Mouse (Mus musculus) natural killer cell, adult 2 months (primary cell): ENCODE results near the gene Hc.

Source experiments
- DNase-seq, 2 experiments: peaks; one replicate each; pipeline ENCODE4 v3.0.0; 2022; ENCODE audit warnings: low spot score in 2 of 2

Hc gene

DNA sequence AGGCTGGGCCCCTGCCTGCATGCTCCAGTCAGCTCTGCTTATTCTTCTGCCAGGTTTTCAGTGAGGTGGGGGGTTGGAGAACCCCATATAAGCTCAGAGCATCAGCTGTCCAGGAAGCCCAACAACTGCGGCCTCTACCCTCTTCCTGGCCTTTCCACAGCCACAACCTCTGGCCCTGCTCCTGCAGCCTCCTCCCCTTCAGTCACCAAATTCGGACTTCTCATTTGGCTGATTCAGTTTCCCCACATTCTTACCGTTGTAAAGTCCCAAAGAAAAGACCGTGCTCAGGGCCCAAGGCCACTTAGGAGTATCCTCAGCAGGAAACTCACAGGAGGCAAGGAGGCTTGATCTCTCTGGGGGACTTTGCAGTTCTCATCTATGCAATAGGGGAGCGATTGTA is 104.3 kb downstream of the Hc start:
- DNase-seq, result no peak

DNA sequence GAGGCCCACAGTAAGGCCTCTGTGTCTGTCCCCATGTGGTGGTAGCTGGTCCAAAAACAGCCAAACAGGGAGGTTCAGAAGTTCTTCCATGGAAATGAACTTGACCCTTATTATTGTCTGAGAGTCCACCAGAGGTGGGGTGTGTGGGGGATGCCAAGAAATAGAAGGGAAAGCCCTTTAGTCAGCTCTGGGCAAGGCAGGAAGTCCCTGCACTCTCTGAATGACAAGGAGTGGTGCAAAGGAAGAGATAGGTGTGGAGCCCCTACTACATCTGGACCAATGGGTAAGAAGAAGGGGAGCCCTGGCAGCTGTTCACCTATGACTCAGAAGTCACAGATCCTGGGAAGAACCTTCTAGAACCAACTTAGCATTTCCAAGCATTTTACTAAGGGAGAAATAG is 106.9 kb downstream of the Hc start:
- no peak for DNase-seq

DNA sequence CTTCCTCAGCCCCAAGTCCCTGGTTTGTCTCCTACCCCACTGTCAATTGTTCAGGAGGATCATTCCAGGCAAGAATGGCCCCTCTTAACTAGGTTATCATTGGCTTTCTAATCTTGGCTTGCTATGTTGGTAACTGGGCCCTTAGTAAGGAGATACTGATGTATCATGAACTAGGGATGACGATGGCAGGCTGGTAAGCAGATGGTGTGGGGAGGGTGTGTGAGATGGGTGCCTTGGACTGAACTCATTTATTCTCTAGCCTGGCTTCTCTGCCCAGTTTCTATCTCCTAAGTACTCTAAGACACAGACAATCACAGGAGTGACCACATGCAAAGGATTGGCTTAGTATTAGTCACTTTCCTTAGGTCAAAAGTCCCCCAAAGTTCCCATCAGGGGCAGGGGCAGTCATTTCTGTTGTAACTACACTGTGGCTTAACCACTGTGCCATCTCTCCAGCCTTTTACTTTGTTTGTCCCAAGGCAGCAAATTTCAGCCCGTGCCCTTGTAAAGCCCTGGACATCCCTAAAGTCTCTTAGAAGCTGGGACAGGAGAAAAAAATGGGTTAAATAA is 107.6 kb downstream of the Hc start:
- DNase-seq, result no peak

DNA sequence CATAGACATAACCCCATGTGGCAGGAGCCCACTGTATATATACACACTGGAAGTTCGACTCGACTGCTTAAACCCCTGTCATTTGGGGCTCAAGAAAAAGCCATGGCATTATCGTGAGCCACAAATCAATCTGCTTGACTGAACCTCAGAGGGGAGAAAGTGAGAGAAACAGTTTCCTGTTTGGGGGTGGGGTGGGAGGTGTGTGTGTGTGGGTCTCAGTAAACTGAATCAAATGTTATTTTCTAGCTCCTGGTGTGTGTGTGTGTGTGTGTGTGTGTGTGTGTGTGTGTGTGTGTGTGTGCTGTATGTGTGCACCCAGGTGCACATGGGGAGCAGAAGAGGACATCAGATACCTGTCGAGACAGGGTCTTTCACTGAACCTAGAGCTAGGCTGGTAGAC is 108.2 kb downstream of the Hc start:
- peak; percentile 36 to 45 for DNase-seq

DNA sequence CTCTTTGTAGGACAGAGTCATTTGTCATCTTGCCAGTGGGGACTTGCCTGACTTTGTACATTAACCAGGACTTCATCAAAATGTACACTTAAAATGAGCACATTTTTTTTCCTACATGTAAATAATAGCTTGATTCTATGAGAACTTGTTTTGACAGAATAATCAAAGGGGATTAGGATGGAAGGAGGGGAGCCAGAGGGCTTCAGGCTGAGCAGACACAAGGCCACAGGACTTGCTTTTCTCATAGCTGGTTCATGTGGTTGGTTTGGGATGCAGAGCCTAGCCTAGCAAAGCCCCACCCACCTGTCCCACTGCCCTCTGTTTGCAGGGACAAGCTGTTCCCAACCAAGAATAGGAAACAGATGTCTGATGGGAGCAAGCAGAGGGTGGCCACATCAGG is 109.8 kb downstream of the Hc start:
- no peak for DNase-seq

DNA sequence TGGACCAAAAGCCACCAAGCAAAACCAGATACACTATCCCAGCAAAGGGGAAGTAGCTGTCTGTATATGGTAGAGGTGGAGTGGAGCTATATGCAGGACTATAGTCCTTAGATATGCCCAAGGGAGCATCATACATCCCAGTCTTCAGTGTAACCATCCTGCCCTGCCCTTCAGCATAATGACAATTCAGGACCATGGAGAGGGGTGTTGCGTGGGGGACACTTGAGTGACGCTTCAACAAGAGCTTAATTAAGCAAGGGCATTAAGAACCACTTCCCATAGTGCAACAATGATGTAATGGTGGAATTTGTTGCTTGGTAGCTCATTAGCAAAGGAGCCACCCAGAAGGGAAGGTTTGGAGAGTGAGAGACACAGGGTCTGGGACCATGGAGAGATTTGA is 112.6 kb downstream of the Hc start:
- no peak for DNase-seq

DNA sequence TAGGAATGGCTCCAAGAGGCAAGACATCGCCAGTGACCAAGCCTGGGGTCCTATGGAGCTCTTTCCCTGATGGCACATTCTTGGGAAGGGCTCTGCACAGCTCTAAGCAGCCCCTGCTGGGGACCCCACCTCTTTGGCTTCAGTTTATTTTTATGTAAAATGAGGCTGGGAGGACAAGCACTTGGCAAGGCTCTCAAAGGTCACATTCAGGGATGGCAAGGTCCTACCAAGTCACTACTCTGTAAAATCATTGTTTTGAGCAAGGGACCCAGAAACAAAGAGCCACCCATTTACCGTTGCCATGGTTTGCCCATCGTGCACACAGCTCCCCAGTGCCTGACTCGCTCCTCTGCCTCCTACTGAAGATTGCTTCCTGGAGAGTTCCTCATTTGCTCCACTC is 115.2 kb downstream of the Hc start:
- DNase-seq, result no peak

DNA sequence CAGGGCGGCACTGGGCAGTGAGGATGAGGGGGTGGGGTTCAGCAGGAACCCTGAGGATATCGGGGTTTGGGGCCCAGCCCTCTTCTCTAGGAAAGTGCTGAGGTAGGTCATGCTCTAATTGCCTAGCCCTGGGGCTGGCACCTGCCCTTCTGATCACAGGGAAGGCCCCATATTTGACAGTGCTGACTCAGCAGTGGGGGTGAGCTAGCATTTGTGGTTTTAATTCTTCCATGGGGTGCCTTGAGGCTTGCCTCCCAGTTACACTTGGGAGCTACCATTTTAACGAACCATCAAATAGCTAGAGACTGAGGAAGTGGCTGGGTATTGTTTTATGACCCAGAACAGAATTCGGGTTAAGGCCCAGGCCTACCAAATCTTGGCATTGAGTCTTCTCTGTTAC is 115.7 kb downstream of the Hc start:
- DNase-seq, result no peak

DNA sequence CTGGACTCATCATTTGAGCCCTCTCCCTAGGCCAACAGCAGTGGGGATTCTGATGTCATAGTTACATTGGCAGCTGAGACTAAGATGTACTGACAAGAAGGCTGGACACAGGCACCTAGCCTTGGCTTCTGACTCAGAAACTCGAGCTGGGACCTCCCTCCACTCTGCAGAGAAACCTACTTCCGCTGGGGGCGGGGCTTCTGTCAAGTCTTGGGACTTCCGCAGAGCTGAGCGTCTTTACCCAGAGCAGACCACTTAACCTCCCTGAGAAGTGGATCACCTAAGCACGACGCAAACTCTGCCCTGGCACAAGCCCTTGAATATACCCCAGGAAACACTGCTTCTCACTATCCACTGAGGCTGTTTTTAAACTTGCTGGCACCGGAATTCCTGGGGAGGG is 116.5 kb downstream of the Hc start:
- DNase-seq, result peak; percentile 89

DNA sequence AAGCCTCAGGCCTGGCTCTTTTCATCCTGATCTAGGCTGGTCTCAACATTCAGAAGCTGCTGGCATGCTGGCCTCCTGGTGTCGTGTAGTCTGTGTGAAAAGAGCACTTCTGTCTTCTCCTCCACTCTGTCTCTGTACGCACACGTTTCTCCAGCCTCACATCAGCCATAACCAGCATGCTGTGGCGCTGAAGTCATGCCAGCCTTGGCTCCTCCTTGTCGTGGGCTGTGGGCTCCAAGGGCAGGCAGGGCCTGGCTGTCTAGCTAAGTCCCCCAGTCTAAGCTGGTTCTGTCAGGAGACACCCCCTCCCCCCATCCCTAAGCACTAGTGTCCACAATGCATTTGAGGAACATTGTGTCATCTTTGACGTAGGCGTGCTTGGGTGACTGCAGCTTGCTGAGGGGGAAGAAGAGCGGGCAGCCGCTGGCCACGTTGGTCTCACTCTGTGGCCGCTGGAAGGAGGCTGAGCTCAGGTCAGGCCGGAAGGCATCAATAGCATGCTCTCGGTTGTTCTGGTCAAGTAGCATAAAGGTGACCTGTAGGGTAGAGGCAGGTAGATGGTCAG is 117.6 kb downstream of the Hc start:
- no peak for DNase-seq

DNA sequence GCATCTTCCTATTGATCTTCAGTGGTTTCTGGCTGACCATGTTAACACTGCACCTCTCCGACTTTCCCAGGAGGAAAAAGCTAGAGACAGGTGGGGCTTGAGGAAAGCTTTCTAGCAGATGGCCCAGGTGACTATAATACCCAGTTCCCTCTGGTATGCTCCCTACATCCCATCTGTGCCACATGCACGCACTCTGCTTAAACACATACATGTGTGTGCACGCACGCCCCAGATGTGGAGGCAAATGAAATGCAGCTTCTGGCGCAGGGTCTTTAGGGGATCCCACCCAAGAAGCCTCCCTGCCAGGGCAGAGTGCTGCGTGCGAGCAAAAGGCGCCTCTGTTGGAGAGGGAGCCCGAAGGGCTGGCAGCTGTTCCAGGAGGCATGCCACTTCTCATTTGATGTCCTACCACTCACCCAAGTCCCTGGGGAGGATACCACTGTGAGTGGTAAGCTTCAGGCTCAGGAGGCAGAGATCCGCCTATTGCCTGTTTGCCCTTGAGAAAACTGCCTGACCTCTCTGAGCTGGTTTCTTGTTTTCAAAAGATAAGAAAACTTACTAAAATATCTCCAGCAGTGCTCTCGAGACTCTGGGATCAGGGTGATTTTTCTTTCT is 120.1 kb downstream of the Hc start:
- no peak for DNase-seq

DNA sequence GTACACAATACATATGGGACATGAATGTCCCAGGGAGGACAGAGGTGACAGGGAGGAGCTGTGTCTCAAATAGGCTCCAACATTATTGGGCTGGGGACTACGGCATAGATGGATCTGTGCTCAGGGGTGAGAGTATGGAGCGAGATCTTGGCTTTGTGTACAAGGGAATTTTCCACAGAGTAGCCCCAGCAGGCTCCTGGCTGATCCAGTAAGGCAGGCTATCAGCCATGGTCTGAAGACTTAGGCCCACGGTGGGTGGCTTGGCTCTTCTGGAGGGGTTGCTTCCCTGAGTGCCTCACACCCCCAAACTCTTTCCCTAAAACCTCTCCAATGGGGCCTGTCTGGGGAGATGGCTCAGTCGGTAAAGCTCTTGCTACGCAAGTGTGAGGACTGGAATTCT is 121.0 kb downstream of the Hc start:
- no peak for DNase-seq

DNA sequence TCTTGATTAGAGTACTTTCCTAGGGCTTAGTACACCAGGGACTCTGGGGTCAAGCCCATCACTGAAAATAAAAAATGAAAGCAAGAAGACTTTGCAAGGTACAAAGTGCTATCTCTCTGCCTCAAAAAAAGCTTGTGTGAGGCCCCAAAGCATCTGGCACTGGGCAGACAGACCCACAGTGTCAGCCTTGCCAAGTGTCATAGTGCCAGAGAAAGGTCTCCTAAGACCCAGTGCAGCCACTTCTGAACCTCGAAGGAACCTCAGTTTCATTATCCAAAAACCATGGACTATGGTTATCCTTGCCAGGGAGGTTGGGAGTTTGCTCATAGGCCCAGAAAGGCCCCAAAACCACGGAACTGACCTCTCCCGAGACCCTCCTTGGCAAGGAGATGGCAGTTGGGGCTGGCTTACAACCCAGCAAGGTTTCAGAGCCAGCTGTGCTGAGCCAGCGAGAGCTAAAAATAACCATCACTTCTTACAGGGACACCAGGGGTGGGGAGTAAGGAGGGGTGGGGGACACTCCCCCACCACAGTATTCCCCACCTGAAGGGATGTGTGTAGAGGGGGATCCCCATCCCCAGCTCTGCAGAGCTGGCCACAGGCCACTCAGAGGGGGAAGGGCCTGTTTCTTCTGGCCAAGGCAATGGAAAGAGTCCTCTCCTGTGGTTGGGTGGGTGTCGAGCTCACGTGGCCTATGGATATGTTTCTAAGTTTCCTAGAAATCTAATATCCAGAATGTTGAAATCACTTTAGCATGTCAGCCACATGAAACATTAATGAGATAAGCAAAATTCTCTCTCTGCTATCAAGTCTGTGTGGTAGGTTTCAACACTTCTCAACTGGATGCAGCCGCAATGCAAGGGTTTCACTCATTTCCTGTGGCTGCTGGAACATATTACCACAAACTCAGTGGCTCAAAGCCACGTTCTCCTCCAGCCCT is 122.7 kb downstream of the Hc start:
- peak; percentile 45 to 53 for DNase-seq

DNA sequence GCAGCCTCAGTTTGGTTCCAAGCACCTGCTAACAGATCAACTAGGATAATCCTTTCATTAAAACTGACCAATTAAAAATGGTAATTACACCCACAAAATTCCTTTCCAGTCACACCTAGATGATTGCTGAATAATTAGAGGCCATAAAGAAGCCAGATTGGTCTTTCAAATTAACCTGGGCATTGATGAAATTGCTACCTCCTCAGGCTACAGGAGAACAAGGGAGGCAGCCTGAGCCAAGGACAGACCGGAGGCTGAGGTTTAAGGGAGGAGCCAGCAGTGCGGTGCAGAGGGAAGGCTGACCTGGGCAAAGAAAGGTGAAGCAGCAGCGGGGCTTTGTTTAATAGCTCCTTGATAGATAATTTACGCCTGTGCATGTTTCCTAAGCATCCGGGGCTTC is 123.8 kb downstream of the Hc start:
- no peak for DNase-seq
